Mouse (Mus musculus) midbrain, embryonic 14.5 days (tissue): ENCODE measurements around the gene Nat14. TPM values are rescaled to one million over a fixed set of nuclear protein-coding genes. Genes with fewer than 3 reads are reported as not detected.
"Not testable (repeated sequence)": the region's sequence is repeated elsewhere in the genome, so short reads cannot be mapped to it uniquely, and the experiment has no call there.

Experiments used
- ATAC-seq: fragments of 200-750 bp; cut with Nextera tagmentation; 2 replicates; pipeline ENCODE4 v1.8.0; 2017; ENCODE audit warnings: moderate number of reproducible peaks, moderate library complexity; ENCODE audit not compliant: low FRiP score, low TSS enrichment
- DNase-seq: peaks from one replicate; pipeline ENCODE4 v3.0.0-alpha.2; 2015
- H3K27ac ChIP-seq: fragments of 300-500 bp; sonication (generic); replicated peaks from 2 replicates; pipeline ENCODE4 v1.5.1; 2014; ENCODE audit warnings: mild to moderate bottlenecking, low read depth, low read length, moderate library complexity
- H3K27me3 ChIP-seq: fragments of 300-500 bp; sonication (generic); 2 replicates; pipeline ENCODE4 v1.6.1; 2014; ENCODE audit warnings: low read length, control low read depth, mixed read lengths; ENCODE audit not compliant: control insufficient read depth, insufficient read depth
- H3K36me3 ChIP-seq: fragments of 300-500 bp; sonication (generic); 2 replicates; pipeline ENCODE4 v1.6.1; 2014; ENCODE audit warnings: low read length, control low read depth; ENCODE audit not compliant: control insufficient read depth, insufficient read depth
- H3K4me1 ChIP-seq: fragments of 300-500 bp; sonication (generic); 2 replicates; pipeline ENCODE4 v1.6.1; 2014; ENCODE audit warnings: mild to moderate bottlenecking, antibody characterized with exemption, low read length, control low read depth; ENCODE audit not compliant: control insufficient read depth, insufficient read depth
- H3K4me2 ChIP-seq: fragments of 300-500 bp; sonication (generic); 2 replicates; pipeline ENCODE4 v1.6.1; 2014; ENCODE audit warnings: mild to moderate bottlenecking, low read length, moderate library complexity
- H3K4me3 ChIP-seq: fragments of 300-500 bp; sonication (generic); replicated peaks from 2 replicates; pipeline ENCODE4 v1.5.1; 2014; ENCODE audit warnings: low read depth, low read length
- H3K9ac ChIP-seq: fragments of 300-500 bp; sonication (generic); replicated peaks from 2 replicates; pipeline ENCODE4 v1.6.1; 2014; ENCODE audit warnings: mild to moderate bottlenecking, low read length, moderate library complexity
- H3K9me3 ChIP-seq: fragments of 300-500 bp; sonication (generic); 2 replicates; pipeline ENCODE4 v1.6.1; 2016; ENCODE audit warnings: low read length, control low read depth, mixed read lengths; ENCODE audit not compliant: control insufficient read depth
- WGBS: fragments of 180-500 bp; shearing (Covaris S2); extraction: QIAGEN DNeasy Blood & Tissue Kit; methylation state at CpG from one replicate; pipeline ENCODE4 v1.1.7; 2014; 5-methylcytosine and 5-hydroxymethylcytosine counted together
- polyA plus RNA-seq: library from polyadenylated mRNA; unstranded; fragments of >200 nt; fragmentation: Nextera tagmentation; extraction: Ambion mirVana; gene quantifications from 2 replicates; pipeline ENCODE4 v1.2.1, GENCODE M21; 2014

The Nat14 gene
- polyA plus RNA-seq, result 24.0 and 28.9 TPM in 2 replicates

GRCm38 (mm10) chr7:4921824-4922482 is at the start of gene Nat14:
Gene Nat14, plus strand, starts transcription at chr7:4922028.
- DNase-seq (no peak), ATAC-seq (no peak; the same call in 1 of the 2 replicates)
- Histone ChIP-seq H3K4me3 (peak within 1 kb of the TSS; percentile 41), H3K9ac (peak within 1 kb of the TSS; percentile 68), H3K27me3 (no peaks in the 10 kb centered on the region), H3K27ac (peak within 1 kb of the TSS; percentile 98), H3K36me3 (peaks cover 33% of the 10 kb centered on the region), H3K4me1 (peaks cover 52% of the 10 kb centered on the region), H3K4me2 (peak within 1 kb of the TSS; percentile 91), H3K9me3 (no peaks in the 10 kb centered on the region)
- WGBS, result 21% methylated on average over 8 of the region's 8 CpGs

- DNase-seq (peak; percentile 96), ATAC-seq (peak; percentile 99)
- Histone ChIP-seq H3K4me2 (peak within 1 kb of the TSS; percentile 87), H3K4me1 (peaks cover 9% of the 10 kb centered on the region), H3K27me3 (no peaks in the 10 kb centered on the region), H3K9me3 (no peaks in the 10 kb centered on the region), H3K27ac (peak within 1 kb of the TSS; percentile 61; the same call in 1 of the 2 replicates), H3K9ac (peak within 1 kb of the TSS; percentile 48), H3K36me3 (no peaks in the 10 kb centered on the region), H3K4me3 (peak within 1 kb of the TSS; percentile 42)
- WGBS, result under 1% methylated on average over 22 of the region's 22 CpGs
Observed at GRCm38 (mm10) chr7:4876753-4877221, 45.0 kb upstream of the Nat14 start, which contains the start of gene Isoc2a. Gene Isoc2a, plus strand, starts transcription at chr7:4877153.

- WGBS, result 9% methylated on average over 11 of the region's 11 CpGs
- peak; percentile 15; the same call in 1 of the 2 replicates for ATAC-seq
- H3K27me3 ChIP-seq, result no peaks in the 10 kb centered on the region
- DNase-seq, result no peak
- H3K27ac ChIP-seq, result no peak overlapping the region
- H3K9ac ChIP-seq, result peak overlapping the region; percentile 48
- peak overlapping the region; percentile 87 for H3K4me2 ChIP-seq
- H3K36me3 ChIP-seq, result no peaks in the 10 kb centered on the region
- no peaks in the 10 kb centered on the region for H3K9me3 ChIP-seq
- peaks cover 9% of the 10 kb centered on the region for H3K4me1 ChIP-seq
- H3K4me3 ChIP-seq, result peak overlapping the region; percentile 42
Observed at GRCm38 (mm10) chr7:4877226-4877625, 44.6 kb upstream of the Nat14 start.

GRCm38 (mm10) chr7:4878186-4878585 is 43.6 kb upstream of the Nat14 start:
- H3K4me2 ChIP-seq, result no peak overlapping the region
- H3K27ac ChIP-seq, result no peak overlapping the region
- H3K9ac ChIP-seq, result no peak overlapping the region
- H3K27me3 ChIP-seq, result no peaks in the 10 kb centered on the region
- no peaks in the 10 kb centered on the region for H3K36me3 ChIP-seq
- no peak overlapping the region for H3K4me3 ChIP-seq
- no peaks in the 10 kb centered on the region for H3K9me3 ChIP-seq
- peaks cover 9% of the 10 kb centered on the region for H3K4me1 ChIP-seq
- no peak for ATAC-seq
- DNase-seq, result no peak

- not testable (repeated sequence) for DNase-seq, H3K27me3 ChIP-seq, ATAC-seq, H3K36me3 ChIP-seq, H3K9me3 ChIP-seq, H3K4me1 ChIP-seq, H3K4me2 ChIP-seq, H3K9ac ChIP-seq, H3K4me3 ChIP-seq, H3K27ac ChIP-seq
- 81% methylated on average over 1 of the region's 1 CpGs for WGBS
Observed at GRCm38 (mm10) chr7:4879036-4879435, 42.8 kb upstream of the Nat14 start.

GRCm38 (mm10) chr7:4886680-4887079 is 35.1 kb upstream of the Nat14 start:
- Histone ChIP-seq H3K27me3 (no peaks in the 10 kb centered on the region), H3K4me2 (no peak overlapping the region), H3K4me1 (no peaks in the 10 kb centered on the region), H3K4me3 (no peak overlapping the region), H3K27ac (no peak overlapping the region), H3K36me3 (no peaks in the 10 kb centered on the region), H3K9me3 (no peaks in the 10 kb centered on the region), H3K9ac (no peak overlapping the region)
- DNase-seq, result no peak
- 94% methylated on average over 4 of the region's 4 CpGs for WGBS
- no peak for ATAC-seq

- Histone ChIP-seq H3K9me3 (no peaks in the 10 kb centered on the region), H3K4me3 (no peak overlapping the region), H3K4me2 (no peak overlapping the region), H3K9ac (no peak overlapping the region), H3K4me1 (peaks cover 3% of the 10 kb centered on the region; the same call in 1 of the 2 replicates), H3K27me3 (no peaks in the 10 kb centered on the region), H3K27ac (no peak overlapping the region), H3K36me3 (no peaks in the 10 kb centered on the region)
- DNase-seq (no peak), ATAC-seq (no peak)
- WGBS, result 78% methylated on average over 11 of the region's 11 CpGs
Observed at GRCm38 (mm10) chr7:4895186-4895585, 26.6 kb upstream of the Nat14 start.

GRCm38 (mm10) chr7:4898851-4899648 is 22.8 kb upstream of the Nat14 start:
- H3K27me3 ChIP-seq, result no peaks in the 10 kb centered on the region
- H3K27ac ChIP-seq, result peak overlapping the region; percentile 26; the same call in 1 of the 2 replicates
- H3K4me2 ChIP-seq, result peak overlapping the region; percentile 57
- no peaks in the 10 kb centered on the region for H3K36me3 ChIP-seq
- peak; percentile 48 for DNase-seq
- WGBS, result 14% methylated on average over 18 of the region's 18 CpGs
- 0 out of 2 replicates have a peak, but pooled peaks cover 3% of the 10 kb centered on the region for H3K9me3 ChIP-seq
- H3K9ac ChIP-seq, result peak overlapping the region; percentile 3; the same call in 1 of the 2 replicates
- peak; percentile 27; the same call in 1 of the 2 replicates for ATAC-seq
- H3K4me3 ChIP-seq, result peak overlapping the region; percentile 31
- peaks cover 3% of the 10 kb centered on the region; the same call in 1 of the 2 replicates for H3K4me1 ChIP-seq
